Mouse (Mus musculus) kidney, adult 18-20 months (tissue): ENCODE data around the gene Angel1.
A peak's percentile ranks its signal among the peaks of the same experiment; 100 is the strongest.

Source experiments
- DNase-seq: peaks from one replicate; pipeline ENCODE4 v3.0.0; 2021

Gene Angel1

DNA sequence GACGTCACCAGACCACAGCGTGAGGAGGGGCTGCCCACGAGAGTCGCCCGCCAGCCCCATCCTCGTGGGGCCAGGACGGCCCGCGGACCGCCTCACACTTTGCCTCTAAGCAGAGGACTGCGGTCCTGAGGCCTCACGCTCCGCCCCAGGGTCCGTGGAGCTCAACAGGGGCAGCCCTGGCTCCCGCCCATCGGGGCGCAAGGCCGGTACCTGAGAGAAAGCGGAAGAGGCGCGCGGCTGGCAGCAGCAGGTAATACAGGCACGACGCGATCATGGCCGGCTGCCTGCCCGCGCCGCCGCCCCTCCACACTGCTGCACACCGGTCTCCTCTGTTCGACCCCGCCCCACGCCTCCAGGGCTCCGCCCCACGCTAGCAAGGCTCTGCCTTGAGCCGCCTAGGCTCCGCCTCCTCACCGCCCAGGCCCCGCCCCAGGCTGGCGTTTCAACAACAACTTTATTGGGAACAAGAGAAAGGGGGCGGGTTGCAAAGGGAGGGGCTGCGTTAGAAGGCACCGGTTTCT lies at the start of gene Angel1:
TSS of gene Angel1 (minus strand) at position 341 of the 521 bp plus-strand sequence.
- DNase-seq, result peak; percentile 97

DNA sequence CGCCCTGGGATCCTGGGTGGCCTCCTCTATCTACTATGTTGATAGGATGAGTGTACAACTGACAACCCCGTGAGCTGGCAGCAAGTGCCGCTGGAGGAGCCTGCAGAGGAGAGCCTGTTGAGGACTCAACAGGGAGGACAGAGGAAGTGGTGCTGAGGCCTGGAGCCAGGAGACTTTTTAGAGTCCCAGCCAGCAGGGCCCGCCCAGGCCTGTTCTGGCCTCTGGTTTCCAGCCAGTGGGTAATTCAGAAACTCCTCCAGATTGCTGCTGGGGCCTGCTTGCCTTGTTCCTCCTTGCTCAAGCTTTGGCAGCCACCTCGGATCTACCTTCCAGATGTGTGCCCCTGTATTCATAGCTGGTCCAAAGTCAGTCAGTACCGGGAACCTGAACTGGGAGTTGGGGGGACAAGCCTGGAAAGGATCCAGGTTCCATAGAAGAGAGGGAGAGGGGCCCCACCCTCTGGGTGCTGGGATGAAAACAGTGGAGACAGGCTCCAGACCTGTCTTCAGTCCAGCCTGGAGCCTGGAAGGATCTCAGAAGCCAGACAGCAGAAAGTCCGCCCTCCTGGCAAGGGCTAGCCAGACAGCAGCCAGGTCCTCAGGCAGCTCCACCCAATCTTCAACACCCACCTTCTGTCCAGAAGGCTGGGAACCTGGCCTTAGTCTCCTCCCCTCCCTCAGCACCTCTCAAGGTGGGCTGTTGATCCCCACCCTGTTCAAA lies 49.5 kb upstream of the Angel1 start:
- peak; percentile 25 for DNase-seq

- no peak for DNase-seq
Measured at GRCm38 (mm10) chr12:86772551-86772950, 46.3 kb upstream of the Angel1 start.

DNA sequence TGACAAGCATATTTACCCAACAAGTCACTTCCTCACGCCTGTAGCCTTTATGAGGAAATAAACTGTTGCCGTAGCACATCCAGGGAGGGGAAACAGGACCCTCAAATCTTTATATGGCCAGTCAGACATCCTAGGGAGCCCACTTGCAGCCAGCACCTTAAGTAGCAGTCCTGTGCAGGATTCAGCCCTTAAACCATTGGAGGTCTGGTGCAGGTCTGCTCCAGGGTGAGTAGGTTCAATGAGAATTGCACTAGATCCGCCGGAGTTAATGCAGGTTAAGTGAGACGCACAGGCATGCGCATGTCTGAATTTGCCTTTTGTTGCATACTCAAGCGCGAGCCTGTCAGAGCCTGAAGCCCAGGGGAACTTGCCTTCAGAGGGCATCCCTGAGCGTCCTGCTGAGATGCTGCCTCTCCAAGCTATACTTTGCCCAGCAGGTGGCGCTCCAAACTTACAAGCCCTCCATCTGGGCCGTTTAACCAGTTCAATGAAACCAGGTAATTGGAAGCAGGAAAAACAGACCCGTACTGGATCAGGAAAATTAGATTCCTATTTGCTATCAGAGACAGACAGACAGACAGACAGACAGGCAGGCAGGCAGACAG lies 45.7 kb upstream of the Angel1 start:
- peak; percentile 93 for DNase-seq

GRCm38 (mm10) chr12:86770927-86771326 lies 44.7 kb upstream of the Angel1 start:
- DNase-seq, result no peak

DNA sequence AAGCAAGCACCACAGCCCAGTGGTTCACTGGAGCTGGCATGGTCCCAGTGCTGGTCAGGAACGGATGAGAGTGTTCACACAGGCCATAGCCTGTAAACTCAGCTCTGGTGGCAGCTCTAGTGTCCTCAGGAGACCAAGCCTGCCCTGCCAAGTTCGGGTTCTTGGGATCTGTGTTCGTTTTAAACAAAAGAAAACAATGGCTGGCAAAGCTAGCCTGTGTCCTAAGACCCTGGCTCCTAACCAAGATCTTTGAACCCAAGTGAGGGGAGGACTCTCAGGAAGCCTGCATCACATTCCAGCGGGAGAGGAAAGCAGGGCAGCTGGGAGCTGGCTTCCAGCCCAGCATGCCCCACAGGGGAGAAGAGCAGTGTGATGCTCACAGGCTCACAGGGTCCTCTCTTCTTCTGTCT lies 44.0 kb upstream of the Angel1 start:
- peak; percentile 80 for DNase-seq

DNA sequence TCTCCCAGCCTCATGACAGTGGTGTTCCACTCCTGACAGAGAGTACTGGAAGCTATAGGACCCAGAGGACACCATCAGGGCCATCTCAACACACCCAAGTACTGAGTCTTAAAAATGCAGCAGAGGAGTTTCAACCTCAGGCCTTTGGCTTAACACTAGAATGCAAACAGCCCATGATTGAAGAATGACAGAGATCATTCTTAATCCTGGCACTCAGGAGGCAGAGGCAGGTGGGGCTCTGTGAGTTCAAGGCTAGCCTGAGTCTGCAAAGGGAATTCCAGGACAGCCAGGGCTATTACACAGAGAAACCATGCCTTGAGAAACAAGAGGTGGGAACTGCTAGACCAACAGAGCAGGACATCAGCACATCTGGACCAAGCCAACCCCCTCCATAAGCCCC lies 43.6 kb upstream of the Angel1 start:
- no peak for DNase-seq

GRCm38 (mm10) chr12:86768986-86769580 lies 42.8 kb upstream of the Angel1 start:
- peak; percentile 88 for DNase-seq

GRCm38 (mm10) chr12:86767868-86768631 lies 41.8 kb upstream of the Angel1 start:
- peak; percentile 73 for DNase-seq

DNA sequence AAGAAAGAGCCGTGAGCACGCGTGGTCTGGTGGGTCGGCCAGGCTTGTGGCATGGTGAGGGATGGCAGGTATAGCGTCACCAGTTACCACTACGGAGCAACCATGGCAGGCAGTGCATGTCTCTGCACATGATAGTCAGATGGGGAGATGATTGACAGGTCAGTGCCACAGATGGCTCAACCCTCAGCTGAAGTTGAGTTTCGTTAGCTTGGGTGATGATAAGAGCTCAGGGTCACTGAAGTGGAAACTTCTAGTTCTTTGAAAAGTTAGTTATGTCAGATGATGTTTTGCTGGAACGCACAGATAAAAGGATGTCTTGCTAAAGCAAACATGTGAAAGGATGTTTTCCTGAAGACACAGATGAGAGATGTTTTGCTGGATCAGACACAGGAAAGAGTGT lies 40.2 kb upstream of the Angel1 start:
- DNase-seq, result no peak

DNA sequence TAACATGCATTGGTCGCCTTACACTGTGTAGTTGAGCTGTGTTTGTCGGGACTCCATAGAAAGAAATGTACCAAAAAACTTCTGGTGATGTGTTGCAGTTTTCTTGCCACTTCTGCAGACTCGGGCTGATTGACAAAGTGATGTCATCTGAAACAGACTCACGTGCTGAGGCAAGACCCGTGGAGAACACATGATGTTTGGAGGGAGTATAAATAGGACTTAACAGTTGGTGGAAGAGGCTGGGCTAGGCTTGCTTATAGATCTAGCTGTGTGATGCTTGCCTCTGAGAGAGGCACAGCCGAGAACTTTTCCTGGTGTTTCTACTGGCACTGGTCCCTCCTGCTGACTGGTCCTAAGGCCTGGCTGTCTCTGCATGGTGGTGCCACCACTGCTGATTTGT lies 37.8 kb upstream of the Angel1 start:
- no peak for DNase-seq

DNA sequence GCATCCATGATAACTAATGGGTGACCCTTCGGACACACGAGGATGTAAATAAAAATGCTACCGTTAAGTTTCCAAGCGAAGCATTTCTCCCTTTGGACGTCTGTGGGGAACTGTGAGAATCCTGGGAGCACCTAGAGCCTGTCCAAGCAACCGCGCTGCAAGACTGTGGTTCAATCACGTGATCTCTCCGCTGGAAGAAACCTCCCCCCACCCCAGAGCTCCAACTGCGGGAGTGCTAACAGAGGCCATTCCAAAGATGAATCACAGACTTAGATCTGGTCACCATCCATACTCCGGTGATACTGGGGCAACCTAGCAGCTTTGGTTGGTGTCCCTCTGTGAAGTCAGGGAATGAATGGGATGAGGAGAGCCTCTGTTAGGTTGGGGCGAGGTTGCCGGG lies 34.8 kb upstream of the Angel1 start:
- no peak for DNase-seq

DNA sequence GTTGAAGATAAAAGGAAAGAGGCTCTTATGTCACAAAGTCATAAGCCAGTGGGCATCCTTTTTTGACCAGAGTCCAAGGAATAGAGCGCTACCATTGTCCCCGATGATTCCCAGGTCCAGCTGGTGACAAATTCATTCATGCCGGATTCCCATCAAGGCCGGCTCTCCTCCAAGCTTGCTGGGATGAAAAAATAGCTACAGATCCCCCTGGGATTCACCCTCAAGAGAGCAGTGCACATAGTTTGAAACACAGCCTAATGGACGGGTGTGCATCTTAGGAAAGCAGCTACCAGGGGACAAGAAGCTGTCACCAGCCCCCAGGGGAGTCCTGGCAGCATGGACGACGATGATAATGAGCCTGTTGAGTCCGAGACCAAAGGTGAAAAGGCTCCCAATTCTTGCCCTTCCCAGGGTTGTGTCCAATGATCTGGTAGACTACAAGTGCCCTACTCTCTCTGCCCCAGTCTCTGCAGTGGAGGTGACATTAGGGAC lies 8.1 kb upstream of the Angel1 start, which contains the start of gene Lrrc74a:
TSS of gene Lrrc74a (plus strand) at position 51 of the 492 bp plus-strand sequence.
- no peak for DNase-seq

GRCm38 (mm10) chr12:86725706-86726105 lies 554 bp downstream of the Angel1 start:
- DNase-seq, result no peak

GRCm38 (mm10) chr12:86724300-86724699 lies 2.0 kb downstream of the Angel1 start:
- DNase-seq, result no peak

DNA sequence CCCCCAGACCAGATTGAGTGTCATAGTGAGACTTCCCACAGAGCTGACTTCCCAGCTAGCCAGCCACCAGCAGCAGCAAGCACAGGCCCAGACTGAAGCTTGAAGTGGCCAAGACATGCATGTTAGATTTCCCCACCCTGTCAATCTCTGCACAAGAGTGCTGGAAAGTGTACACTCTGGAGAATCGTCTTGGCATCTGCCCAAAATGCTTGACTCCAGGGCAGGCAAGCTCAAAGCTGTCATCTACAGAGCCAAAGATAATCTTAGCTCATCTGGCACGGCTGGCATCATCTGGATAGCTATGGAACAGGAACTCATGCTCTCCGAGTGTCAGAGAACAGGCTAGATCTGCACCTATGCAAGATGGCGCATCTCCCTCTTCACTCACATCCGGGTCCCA lies 4.8 kb downstream of the Angel1 start:
- DNase-seq, result no peak

GRCm38 (mm10) chr12:86719961-86720639 lies 6.2 kb downstream of the Angel1 start:
- no peak for DNase-seq

GRCm38 (mm10) chr12:86716962-86717361 lies 9.3 kb downstream of the Angel1 start:
- DNase-seq, result no peak

DNA sequence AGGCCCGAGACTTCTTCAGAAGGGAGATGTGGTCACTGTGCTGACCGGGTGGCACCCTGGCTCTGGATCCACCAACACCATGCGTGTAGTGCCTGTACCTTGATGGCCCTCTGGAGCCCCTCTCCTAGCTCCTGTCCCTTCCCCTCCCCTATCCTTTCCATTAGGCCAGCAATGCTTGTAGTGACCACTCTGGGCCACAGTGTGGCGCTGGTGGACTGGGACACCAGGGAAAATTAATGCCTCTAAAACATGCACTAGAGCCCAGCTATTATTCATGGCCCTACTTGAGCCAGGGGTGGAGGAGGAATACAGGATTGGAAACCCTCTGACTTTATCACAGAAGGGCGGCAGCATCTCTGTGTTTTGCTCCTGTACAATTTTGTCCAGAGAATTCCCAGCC lies 10.9 kb downstream of the Angel1 start:
- DNase-seq, result peak; percentile 65

- DNase-seq, result no peak
Measured at GRCm38 (mm10) chr12:86714026-86714425, 12.2 kb downstream of the Angel1 start.

- DNase-seq, result no peak
Measured at GRCm38 (mm10) chr12:86705843-86706242, 20.4 kb downstream of the Angel1 start.

- no peak for DNase-seq
Measured at GRCm38 (mm10) chr12:86702690-86703089, 23.6 kb downstream of the Angel1 start.
